Mouse (Mus musculus): ENCODE data around the gene Rmnd1. TPM values are rescaled to one million over a fixed set of nuclear protein-coding genes. Genes with fewer than 3 reads are reported as not detected.

The Rmnd1 gene
- total RNA-seq, 2 experiments from 2014 or later: 44.0 to 76.6 TPM

DNA sequence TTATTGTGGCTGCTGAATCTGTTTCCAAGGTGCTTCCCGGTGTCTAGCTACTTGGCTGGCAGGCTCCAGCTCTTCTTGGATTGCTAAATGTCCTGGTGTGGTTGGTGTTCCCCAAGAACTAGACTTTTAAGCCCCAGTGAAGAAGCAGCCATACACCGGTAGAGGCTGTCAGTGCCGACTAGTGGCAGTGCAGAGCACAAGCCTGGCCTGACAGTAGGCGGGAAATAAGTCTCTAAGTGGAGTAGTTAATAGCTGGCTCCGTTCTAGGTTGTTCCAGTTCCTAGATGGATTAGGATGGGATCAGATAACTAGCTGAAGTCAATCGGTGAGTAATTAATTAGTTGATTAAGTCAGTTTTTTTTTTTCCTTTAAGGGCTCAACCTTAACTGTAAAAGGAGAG, 40.3 kb downstream of the Rmnd1 start:
- peak; percentile 41 for DNase-seq

- DNase-seq: no peak
Measured at GRCm38 (mm10) chr10:4391076-4391475, 41.1 kb downstream of the Rmnd1 start.

- DNase-seq: no peak
Measured at GRCm38 (mm10) chr10:4390550-4390949, 41.6 kb downstream of the Rmnd1 start.

GRCm38 (mm10) chr10:4389461-4390112, 42.6 kb downstream of the Rmnd1 start:
- DNase-seq: no peak

DNA sequence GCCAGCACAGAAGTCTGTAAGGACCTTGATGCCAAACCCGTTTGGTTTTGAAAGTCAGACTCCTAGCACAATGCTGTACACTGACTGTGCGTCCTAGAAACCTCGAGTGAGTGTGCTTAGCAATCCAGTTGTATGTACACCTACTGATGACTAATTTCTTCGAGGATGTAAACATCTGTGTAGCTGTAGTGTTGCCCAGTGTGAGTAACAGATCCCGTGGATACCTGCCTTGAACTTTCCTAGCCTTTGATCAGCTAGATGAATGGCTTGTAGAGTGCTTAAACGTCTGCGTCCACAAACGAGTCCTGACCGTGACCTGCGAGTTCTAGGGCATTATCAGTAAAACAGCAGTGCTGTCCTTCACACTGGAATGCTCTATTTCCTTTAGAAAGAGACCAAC, 43.2 kb downstream of the Rmnd1 start:
- peak; percentile 60 for DNase-seq

DNA sequence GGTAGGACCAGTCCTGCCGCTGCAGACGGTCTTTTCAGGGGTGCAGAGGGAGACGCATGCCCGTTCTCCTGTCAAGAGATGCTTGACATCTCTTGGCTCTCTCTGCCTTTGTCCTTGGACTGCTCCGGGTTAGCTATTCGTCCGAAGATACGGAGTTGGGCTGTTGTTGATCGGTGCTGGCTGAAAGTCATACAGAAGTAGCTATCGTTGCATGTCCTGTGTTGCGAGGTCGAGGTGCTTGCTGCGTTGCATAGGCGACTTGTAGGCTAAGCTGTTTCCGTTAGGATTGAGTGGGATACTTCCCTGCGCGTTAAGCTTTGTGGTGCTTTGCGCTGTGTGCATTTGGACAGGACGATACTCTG, 43.8 kb downstream of the Rmnd1 start:
- DNase-seq: no peak

DNA sequence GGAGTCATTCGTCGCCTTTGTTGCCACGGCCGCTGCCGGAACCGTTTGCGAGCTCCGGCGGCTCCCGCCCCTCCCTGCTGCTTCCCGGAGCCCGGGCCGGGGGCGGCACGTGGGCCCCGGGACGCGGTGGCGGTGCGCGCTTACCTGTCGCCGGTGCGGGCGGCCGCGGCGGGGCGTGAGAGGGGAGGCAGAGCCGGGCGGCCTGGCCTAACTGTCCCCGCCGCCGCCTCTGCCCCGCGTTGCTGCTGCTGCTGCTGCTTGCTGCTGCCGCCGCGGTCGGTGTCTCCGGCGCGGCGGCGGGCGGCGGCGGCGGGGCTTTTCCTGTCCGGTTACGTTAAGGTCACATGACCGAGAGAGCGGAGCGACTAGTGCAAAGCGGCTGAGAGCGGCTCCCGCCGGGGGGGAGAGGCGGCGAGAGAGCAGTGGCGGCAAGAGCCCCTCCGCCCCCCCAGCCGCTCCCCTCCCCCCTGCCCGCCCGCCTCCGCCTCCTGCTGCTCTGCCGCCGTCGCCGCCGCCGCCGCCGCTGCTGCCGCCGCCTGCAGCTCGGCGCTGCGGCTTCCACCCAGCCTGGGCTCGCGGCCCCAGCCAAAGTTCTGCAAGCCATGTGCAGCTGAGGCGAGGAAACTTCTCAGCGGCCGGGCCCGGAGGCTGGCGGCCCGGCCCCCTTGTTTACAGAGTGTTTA, 44.3 kb downstream of the Rmnd1 start, which contains the start of gene Zbtb2:
Gene Zbtb2, minus strand, starts transcription at position 408 of the 683 bp plus-strand sequence.
- peak; percentile 74 for DNase-seq

- DNase-seq: peak; percentile 97
Measured at GRCm38 (mm10) chr10:4386609-4387591, 45.3 kb downstream of the Rmnd1 start.

GRCm38 (mm10) chr10:4384244-4384643, 47.9 kb downstream of the Rmnd1 start:
- DNase-seq: no peak

- no peak for DNase-seq
Measured at GRCm38 (mm10) chr10:4380748-4381147, 51.4 kb downstream of the Rmnd1 start.

DNA sequence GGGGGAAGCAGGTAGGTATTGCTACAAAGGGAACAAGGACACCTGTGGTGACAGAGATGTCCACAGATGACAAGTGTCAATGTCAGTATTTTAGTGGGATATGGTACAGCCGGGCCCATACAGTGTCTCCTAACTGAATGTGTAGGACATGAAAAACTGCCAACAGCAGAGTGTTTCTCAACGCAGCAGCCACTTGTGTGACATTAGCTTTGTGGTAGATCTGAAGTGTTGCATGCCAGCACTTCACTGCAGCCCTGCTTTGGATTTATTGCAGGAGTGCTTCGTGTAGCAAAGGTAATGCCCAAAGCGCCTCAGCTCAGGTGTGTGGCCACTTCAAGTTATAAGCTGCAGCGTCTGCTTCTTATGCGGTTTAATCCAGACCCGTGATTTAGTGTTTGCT, 55.3 kb downstream of the Rmnd1 start:
- no peak for DNase-seq

GRCm38 (mm10) chr10:4376461-4376860, 55.7 kb downstream of the Rmnd1 start:
- DNase-seq: no peak

GRCm38 (mm10) chr10:4375267-4375666, 56.9 kb downstream of the Rmnd1 start:
- DNase-seq: no peak

- DNase-seq: no peak
Measured at GRCm38 (mm10) chr10:4374734-4375133, 57.5 kb downstream of the Rmnd1 start.

DNA sequence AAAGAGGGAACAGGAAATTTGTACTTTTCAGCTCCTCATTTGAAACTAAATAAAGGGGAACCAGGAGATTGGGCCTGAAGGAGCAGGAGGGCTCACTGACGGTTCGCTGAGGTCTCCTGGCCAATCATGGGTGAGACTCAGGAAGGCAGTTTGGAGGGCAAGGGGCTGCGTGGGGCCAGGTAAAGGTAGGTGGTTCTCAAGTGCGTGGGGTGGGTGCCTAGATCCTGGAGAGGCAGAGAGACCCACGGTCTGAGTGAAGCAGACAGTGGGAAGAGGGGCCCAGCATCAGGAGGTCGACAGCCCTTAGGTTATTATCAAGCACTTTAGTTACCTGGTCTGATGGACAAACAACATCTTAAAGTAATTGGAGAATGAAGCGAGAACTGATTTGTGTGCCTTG, 57.9 kb downstream of the Rmnd1 start:
- no peak for DNase-seq

GRCm38 (mm10) chr10:4373558-4373957, 58.6 kb downstream of the Rmnd1 start:
- no peak for DNase-seq

DNA sequence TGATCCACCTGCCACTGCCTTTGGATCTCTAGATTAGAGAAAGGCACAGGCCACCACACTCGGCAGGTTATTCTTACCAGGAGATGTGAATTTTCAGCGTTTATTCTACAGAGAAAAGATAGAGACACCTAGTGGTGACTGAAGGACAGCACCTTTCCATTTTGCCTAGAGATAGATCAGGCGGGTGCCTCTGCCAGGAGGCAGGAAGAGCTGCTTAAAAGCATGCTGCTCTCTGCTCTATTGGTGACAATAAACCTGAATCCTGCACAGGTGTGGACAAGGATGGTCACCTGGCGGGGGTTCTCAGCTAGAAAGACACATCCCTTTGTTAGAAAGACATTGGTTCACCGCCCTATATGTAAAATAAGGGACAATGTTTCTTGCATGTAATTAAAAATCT, 60.2 kb downstream of the Rmnd1 start:
- DNase-seq: peak; percentile 41

GRCm38 (mm10) chr10:4370105-4370504, 62.1 kb downstream of the Rmnd1 start:
- no peak for DNase-seq

- no peak for DNase-seq
Measured at GRCm38 (mm10) chr10:4364618-4365017, 67.6 kb downstream of the Rmnd1 start.

DNA sequence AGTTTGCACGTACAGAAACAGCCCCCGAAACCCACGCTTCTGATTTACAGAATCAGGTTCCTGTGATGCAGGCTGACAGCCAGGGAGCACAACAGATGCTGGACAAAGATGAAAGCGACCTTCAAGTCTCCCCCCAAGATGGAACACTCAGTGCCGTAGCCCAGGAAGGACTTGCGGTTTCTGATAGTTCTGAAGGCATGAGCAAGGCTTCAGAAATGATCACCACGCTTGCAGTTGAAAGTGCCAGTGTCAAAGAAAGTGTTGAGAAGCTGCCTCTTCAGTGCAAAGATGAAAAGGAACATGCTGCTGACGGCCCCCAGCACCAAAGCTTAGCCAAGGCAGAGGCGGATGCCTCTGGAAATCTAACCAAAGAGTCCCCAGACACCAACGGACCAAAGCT, 74.8 kb downstream of the Rmnd1 start:
- DNase-seq: no peak

- no peak for DNase-seq
Measured at GRCm38 (mm10) chr10:4356640-4357039, 75.5 kb downstream of the Rmnd1 start.

- no peak for DNase-seq
Measured at GRCm38 (mm10) chr10:4355882-4356451, 76.2 kb downstream of the Rmnd1 start.

Measured in adrenal gland, postnatal 10 days (tissue).